Mouse (Mus musculus) MEL-GATA-1-ER (cell line): ENCODE measurements around the gene Lgr6.
"Not testable (repeated sequence)": the region's sequence is repeated elsewhere in the genome, so short reads cannot be mapped to it uniquely, and the experiment has no call there.

Experiments
- DNase-seq: peaks from one replicate; pipeline ENCODE4 v3.0.0-alpha.2; 2012; ENCODE audit warnings: low read depth; ENCODE audit errors: extremely low read depth

Gene Lgr6

DNA sequence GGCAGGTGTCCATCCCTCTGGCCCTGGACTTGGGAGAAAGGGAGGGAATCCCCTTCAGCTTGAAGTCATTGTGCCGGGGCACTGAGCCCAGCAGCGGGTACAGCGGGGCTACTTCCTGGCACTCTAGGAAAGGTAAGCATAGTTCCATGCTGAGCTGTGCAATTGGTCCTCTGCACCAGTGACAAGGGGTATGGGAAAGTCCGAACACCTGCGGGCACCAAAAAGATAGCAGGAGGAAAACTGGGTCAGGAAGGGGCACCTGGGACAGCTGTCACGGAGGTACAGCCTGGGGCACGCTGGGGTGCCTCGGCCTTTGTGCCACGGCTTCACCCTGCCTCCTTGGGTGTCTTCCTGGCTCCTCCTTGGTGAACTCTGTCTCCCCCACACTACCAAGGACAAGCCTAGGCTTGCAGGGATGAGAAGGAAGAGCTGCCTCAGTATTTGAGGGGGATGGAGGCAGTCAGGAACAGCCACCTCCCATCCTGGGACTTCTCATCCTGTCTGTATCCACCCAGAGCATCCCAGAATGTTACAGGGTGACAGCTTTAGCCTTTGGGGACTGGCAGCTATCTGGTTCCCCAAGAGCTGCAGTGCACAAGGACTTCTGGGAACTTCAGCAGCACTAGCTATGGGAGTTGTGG lies 24.6 kb upstream of the Lgr6 start:
- no peak for DNase-seq

DNA sequence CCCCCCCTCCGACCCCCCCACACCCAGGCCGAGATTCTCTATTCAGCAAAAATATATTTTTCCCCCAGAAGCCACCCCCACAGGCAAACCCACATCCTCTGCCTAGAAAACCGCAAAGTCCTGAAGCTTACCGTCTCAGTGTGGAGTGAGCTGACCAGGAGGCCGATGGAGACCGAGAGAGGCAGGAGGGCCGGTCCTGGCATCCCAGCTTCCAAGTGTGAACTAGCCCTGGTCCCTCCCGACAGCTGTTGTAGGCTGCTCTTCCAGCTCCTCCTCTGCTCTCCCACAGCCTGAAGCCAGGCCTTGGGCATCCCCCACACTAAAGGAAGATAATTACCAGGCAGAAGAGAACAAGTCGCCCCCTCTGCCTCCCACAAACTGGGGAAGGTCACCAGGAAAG lies 23.9 kb upstream of the Lgr6 start:
- DNase-seq, result no peak

DNA sequence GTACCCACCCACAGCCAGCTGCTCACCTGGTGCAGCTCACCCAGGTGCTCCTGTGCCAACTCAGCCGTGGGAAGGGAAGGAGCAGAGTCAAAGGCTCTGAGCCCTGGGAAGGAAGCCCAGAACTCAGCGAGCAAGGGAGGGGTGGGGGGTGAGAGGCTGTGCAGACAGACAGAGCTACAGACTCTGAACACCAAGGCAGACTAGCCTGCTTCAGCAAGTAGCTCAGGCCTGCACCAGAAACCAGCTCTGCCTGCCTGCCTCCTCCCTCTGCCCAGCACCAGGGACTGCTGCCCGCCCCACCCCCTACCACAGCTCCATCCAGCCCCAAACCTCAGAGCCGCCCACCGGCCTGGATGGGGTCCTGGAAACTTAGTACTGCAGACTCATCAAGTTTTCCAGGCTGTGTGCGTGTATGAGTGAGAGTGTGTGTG lies 22.9 kb upstream of the Lgr6 start:
- DNase-seq, result no peak

DNA sequence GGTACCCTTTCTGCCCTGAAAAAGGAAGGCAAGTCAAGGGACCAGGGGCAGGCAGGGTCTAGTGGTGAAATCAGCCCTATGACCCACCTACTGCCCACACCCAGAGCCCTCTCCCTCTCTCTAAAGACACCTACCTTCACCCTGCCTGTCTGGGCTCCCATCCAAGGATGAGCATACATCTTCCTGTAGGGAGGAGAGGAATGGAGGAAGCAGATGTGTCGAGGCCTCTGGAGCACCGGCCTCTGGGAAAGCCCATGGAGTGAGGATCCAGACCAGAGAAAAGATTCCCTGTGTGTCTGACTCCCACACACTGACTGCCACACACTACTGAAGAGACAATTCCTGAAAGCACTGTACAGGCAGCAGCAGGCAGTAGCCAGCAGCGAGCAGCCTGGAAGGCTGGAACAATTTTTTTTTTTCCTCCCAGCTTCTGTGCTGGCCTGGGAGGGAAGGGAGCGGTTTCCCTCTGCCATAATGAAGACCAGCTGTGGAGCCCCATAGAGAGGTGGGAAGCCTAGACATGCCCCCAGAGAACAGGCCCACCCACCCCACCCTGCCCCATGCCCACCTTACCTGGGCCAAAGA lies 21.5 kb upstream of the Lgr6 start:
- no peak for DNase-seq

DNA sequence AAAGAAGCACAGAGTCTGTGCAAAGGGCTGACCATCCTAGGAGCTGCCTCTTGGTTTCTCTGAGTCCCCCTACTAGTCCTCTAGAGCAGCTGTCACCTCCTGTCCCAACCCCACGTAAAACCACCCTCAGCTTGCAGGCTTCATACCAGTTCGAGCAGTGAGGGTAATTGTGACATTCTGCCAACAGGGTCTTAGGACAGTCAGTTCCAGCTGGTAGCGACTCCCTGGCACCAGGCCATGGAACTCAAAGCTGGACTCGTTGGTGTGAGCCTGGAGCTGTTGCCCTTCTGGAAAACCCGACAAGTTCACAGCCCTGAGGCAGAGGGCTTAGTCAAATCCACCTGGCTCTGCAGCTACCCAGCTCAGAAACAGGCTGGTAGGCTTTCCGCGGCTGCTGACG lies 20.9 kb upstream of the Lgr6 start:
- DNase-seq, result no peak

DNA sequence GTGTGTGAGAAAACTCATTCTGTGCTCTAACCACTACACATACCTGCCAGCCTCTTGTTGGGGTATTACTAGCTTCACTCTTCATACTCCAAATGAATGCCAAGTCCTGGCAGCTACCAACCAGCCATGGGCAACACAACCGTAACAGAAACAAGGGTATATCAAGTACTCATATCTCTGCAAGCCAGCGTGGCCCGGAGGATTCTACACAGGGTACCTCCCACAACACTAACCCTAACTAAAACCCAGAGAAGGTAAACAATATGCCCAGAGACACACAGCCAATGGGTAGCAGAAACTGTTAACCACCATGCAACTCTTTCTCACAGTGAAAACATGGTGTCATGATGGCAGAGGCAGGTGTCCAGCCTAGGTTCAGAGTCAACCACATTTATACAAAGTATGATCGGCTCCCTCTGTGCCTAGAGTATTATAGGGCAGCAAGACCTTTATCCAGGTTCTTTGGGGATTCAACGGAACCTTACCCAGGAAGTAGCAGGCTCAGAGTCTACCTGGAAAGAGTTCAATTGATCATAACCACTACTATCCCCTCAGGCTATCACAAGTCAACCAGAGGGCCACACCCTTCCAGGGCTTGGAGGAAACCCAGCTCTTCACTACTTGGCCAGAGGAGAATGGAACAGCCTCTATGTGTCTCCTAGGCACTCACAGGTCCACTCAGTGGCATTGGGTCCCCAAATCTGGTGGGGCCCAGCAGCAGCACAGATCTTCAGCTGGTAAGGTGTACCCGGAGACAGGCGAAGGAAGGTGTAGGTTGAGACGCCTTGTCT lies 19.7 kb upstream of the Lgr6 start:
- DNase-seq, result no peak

DNA sequence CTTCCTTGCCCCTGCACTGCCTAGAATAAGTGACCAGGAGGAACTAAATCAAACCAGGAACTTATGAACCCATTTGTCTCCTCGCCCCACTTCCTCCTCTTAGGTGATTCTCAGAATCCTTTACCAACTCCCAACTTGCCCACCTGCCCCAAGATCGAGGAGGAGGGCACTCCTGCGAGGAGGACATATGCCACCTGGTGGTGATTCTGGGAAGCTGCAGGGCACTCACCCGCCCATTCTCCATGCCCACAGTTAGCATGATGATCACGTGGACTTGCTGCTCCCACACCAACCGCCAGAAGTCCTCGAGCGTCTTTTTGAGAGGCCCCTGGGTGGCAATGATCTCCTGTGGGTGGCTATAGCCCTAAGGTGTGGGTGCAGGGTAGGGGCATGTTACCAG lies 7.6 kb upstream of the Lgr6 start:
- DNase-seq, result peak; percentile 17

DNA sequence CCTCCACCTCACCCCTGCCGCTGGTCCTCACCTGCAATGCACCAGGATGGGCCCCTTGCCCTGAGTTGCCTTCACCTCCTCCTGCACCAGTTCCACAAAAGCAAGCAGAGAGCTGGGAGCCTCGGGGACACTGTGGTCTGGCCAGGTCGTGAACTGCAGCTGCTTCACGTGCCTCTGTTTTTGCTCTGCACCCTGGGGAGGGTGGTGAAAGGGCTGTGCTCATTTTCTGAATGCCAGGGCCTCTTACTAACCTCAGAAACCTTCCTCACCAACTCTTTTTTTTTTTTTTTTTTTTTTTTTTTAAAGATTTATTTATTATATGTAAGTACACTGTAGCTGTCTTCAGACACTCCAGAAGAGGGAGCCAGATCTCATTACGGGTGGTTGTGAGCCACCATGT lies 6.2 kb upstream of the Lgr6 start:
- not testable (repeated sequence) for DNase-seq

DNA sequence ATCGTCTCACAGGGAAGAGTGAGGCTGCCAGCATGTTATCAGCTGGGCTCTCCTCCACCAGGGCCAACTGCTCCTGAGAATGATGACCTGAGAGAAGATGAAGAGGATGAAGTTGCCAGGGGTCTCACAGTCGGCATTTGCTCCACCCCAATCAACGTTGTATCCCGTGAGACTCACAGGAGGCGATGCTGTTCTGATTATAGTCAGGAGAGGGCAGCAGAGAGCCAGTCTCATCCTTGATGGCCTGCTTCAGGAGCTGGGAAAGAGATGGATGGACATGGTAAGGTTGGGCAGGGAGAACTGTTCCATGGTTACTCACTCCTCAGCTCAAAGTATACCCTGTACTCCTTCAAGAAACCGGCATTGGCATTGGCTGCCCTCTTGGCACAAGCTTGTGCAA lies 5.0 kb upstream of the Lgr6 start:
- no peak for DNase-seq

DNA sequence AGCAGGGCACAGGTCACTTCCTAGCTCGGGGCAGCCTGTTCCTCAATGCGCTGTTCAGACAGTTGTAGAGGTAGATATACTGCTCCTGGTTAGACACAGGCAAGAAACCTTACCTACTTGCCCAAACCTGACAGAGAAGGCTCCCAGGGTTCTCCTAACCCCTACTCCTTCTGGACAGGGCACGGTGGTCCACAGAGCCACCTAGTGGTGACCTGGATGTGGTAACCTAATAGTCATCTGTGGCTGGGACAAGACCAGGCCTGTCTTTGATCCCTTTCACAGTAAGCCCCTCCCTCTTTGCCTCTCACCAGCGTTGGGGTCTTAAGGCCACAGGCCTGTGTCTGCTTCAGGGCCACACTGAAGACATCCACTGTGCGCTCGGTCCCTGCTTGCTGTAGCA lies 3.5 kb upstream of the Lgr6 start:
- DNase-seq, result no peak

DNA sequence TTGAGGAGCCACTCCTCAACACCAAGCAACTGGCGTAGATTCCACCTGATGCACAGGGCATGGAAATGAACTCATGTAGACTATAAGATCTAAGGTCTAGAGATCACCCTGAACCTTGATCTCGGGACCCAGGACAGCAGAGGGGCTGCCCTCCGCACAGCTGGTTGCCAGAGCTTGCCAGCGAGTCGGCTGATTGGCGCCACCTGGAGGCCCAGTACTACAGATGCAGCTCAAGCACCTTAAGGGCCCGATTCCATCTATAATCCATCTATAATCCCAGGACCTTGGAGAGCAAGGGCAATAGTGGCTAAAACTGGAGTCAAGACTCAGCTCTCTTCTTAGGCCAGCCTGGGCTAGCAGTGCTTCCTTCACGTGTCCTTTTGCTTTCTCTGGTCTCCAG lies 875 bp upstream of the Lgr6 start:
- DNase-seq, result peak; percentile 41

DNA sequence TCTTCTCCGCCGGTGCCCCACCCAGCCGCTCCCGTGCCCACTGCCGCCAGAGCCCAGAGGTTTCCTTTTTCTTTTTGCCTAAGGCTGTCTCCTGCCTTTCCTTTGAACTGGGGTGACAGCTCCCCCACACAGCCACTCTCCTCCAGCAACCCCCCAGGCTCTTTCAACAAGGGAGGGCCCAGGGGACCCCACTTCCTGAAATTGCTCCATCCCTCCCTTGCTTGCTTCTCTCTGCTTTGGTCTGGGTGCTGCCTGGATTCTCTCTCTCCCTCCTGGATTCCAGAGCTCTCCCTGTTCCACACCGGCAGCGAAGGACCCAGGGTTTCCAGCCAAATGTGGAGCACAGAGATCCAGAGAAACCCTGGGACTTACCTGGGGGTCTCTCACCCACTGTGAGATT lies 4.7 kb downstream of the Lgr6 start:
- DNase-seq, result no peak

DNA sequence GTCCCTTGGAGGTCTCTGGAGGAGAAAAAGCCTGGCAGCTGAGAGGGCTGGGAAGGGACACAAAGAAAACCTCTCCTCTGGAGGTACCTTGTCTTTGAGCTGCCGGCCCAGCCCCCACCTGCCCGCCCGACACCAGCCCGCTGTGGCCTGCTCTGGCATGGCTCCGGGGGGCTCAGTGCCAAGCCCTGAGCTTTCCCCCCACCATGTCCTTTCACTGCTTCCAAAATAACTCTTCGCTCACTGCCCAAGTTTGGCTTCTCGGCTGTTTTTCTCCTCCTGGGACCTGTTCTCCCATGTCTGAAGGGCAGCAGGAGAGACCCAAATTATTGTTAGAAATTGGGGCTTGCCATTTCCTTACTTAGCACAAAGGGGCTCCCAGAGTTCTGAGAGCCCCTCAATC lies 6.6 kb downstream of the Lgr6 start:
- no peak for DNase-seq

DNA sequence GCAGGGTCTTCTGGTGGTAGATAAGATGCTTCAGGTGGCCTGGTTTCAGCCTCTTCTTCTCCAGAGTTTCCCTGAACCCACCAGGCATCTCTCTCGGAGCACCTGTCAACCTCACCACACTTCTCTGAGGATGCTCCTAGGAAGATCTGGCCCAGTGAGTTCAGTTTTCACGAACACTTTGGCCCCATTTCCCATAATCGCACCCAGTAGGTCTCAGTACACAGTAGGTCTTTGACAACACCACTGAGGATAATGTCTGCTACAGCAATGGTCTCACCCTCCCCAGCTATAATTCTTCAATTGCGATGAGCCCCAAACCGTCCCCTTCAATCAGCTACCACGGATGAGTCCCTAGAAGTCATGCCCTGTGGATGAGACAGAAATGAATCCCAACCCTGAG lies 7.6 kb downstream of the Lgr6 start:
- no peak for DNase-seq

DNA sequence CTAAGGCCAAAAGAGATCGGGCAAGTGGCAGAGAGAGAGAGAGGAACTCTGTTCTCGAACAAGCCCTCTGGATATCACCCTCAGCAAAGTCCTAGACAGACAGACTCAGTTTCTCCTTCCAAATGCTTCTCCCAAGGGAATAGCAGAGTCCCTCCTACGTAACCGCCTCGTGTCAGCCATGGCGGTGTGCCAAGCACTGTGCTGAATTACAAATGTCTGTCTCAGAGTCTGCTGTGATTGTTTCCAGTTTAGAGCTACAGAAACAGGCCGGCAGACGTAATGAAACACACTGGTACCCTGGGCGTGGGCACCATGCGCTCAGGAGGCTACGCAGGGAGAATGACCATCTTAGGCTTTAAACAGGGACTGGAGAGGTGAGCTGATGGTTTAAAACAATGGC lies 8.8 kb downstream of the Lgr6 start:
- no peak for DNase-seq

DNA sequence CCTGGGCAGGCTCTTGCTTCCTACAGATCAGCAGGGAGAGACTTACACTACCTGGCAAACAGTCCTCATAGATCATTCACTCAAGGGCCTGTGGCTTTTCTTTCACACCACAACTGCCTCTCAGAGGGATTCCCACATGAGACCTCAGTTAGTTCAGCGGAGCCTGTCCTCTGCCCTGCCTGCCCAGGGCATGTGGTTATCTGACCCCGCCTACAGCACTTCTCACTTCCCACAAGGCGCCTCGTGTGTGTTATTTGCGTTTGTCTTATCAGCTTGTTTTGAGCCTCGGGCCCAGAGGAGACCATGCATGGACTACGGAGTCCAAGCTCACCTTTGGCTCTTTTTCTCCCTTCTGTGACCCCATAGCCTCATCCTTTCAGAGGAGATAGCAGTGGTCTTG lies 9.9 kb downstream of the Lgr6 start:
- no peak for DNase-seq

DNA sequence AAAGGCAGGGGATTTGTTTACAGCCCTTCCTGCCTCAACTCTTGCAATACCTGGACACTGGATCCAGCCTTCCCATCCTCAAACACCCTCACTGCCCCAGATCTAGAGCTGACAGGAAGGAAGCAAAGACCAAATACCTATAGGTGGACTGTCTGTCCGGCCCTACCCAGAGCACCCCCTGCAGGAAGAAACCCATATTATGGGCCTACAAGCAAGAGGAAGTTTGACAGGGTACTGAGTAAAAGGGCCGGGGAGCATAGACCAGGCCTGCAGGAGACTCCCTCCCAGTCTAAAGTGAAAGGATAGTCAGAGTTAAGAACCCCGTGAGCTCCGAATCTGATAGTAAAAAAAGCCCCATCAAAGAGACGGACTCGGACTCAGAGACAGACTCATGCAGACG lies 10.4 kb downstream of the Lgr6 start:
- DNase-seq, result no peak

DNA sequence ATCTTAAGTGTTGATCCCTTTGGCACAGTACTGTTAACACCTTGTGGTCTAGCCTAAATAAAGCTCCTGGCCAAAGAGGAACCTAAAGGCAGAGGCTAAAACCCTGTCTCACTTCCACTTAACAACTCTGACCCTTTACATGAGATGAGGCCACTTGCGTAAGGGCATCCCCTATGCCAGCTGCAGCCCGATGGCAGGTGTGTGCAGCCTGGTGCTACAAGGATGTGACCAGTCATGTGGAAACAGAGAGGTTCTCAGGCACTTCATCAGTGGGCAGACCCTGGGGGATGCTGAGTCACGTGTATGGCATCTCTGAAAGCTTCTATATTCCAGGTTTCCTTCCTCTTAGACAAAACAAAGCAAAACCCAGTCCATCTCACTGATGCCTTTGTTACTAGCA lies 14.2 kb downstream of the Lgr6 start:
- DNase-seq, result no peak

DNA sequence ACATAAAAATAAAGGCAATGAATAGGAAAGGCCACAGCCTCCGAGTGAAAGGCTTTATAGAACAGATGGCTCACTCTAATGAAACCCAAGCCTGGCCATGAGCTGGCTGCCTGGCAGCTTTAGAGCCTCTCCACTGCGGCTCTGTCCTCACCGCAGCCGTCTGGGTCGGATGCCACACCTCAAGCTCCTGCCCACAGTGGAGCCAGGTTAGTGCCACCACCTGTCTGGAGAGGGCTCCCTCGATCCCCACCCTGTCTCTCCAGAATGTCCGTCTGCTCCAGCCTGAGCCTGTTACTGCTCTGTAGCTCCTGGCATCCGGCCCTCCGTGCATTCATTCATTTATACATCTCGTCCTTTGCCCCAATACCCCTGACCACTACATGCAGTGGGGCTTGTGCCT lies 15.4 kb downstream of the Lgr6 start:
- no peak for DNase-seq

DNA sequence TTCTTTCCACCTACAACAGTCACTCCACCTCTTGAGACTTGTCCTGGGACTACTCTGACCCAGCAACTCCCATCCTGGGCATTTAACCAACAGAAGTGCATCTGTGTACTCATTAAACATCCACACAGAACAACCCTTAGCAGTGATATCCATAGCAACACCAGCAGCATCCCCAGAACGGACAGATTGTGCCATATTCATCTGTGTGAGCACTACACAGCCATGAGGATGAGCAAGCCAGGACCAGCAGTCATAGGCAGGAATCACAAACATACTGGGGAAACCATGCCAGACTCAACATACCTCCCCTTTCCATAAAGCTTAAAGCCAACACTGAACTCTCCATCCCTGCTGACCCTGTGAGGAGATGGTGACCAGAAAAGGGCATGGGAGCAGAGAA lies 17.7 kb downstream of the Lgr6 start:
- DNase-seq, result no peak

DNA sequence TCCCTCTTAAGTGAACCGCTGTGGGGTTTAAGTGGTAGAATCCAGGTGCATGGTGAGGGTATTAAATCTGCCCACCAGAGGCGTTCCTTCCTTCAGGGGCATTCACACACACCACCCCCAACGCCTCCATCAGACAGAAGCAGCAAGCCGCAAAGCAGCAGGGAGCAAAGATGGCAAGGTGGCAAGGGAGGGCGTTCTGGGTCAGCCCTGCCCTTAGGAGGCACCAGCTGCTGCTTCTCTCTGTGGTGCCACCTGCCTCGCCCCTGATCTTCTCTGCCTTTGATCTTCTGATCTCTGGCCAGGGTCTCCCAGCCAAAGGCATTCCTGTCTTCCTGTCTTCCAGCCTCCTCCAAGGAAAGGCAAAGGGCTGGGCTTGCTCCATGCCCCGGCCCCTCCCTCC lies 19.1 kb downstream of the Lgr6 start:
- DNase-seq, result no peak

DNA sequence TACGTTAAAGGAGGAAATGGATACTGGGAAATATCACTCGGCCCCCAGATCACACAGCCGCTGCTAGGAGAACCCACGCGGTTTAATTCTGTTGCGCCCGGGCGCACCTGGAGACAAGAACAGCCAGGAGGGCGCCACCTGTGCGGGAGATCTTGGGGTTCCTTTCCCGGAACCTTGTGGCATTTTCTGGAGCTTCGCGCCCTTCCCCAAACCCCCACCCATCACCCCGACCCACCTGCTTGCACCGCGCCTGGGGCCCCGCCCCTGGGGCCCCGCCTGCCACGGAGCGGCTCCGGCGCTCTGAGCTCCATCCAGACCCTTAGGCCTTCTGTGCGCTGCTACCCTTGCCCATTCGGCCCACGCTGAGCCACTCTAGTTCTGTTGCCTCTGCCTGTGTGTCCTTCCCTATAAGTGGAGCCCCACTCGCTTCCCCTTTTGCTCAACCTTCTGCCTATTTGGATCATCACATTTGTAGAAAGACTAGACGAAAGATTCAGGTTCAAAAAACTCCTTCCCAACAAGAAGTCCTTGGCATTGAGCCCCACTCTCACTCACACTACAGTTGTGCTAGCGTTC lies 19.7 kb downstream of the Lgr6 start:
- DNase-seq, result no peak

DNA sequence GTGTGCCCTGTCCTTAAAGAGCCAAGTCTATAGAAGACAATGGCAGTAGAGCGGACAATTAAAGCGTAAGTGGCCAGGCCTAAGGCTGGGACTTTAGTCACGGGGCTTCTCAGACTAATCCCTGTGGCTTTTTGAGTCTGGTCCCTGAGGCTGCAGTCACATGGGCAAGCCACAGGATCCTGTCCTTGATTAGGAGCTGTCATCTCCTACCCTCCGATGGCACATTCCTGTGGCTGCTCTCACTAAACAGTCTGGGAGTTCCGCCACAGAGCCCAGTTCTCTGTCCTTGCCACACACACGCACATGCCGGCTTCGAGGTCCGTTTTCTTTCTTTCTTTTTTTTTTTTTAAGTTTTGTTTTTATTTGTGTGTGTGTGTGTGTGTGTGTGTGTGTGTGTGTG lies 21.6 kb downstream of the Lgr6 start:
- DNase-seq, result no peak
